Mouse (Mus musculus): ENCODE data around the gene Gm5741.

Gm5741 gene

DNA sequence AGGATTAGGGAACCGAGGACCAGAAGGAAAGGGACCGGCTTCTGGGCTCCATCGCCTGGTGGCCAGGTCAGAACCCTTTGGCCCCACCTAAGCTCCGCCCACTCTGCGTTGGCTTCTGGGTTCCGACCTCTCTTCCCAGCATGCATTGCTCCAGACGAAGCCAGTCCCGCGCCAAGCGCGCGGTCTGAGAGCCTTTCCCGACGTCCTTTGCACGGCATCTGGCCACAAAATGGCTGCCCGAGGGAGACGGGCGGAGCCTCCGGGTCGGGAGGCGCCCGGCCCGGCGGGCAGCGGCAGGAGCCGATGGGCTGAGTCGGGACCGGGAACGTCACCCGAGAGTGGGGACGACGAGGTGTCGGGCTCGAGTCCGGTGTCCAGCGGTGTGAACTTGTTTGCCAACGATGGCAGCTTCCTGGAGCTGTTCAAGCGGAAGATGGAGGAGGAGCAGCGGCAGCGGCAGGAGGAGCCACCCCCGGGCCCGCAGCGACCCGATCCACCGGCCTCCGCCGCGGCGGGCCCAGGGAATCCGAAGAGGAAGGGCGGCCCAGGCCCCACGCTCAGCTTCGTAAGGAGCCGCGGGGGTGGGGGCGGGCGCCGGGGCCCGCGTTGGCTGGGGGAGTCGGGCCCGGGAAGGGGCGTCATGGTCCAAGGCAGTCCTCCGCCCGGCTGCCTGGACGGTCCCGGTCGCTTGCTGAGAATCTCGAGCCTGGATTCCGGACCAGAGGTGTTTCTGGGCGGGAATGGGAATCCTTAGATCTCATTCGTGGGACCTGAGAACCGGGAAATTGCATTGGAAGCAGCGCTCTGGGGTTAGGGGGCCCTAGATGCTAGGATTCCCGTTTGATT lies 40.9 kb downstream of the Gm5741 start, which contains the start of gene Trir:
Trir (plus strand) TSS at position 154 of the 846 bp plus-strand sequence.
- ChIA-PET POLR2A (interaction anchor here (0.5 to 21.2 kb wide), 96 partner anchors 8 to 542 kb away, joined by 3 to 488 read pairs (median 5); partner anchors contain the start of genes Dhps (in 4 of the 4), Hook2 (in 3 of the 4), Junb (in 3 of the 4) and Man2b1 (in 3 of the 4)), CTCF (interaction anchor here in 3 of 4 experiments (0.9 to 2.1 kb wide), 10 partner anchors 13 to 124 kb away, joined by 3 to 16 read pairs (median 4); partner anchors contain the start of gene Best2 (in 1 of the 3))

DNA sequence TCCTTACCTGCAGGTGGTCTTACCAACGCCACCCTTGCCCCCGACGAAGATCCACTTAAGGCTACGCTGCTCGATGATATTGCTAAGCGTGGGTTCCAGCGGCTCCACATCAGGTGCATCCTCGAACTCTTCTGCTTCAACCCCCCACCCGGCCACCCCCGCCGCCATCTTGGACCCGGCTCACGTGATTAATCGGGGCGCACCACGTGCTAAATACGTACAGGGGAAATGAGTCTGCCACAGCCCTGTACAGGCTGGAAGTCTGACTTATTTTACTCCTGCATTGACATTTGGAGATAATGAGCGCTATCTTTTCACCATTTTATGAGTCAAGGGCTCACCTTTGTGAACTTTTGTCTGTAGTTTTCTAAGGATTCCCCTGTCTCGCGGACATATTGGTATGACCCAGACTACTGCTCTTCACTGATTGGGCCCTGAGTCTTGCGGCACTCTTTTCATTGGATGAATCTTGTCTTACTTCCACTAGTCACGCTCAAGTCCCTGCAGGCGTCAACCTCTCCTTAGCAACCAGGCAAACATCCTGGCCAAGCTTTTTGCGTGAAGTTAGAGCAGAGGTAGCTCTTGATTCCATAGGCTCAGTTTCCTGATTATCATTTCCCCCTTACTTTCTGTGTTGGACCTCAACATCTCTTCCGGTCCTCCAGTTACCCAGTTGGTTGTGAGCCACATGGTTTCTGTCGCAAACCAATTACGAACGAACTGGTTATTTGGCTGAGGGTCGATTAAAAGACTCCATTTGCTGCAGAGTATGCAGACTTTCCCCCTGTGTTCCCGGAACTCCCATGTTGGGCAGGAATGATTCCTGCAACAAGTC lies 42.5 kb downstream of the Gm5741 start, which contains the start of gene Asna1:
Asna1 (minus strand) TSS at position 184 of the 835 bp plus-strand sequence.
- ChIA-PET CTCF (interaction anchor here in 2 of 4 experiments (0.5 to 2.1 kb wide), 6 partner anchors 9 to 51 kb away, joined by 3 to 16 read pairs (median 3); partner anchors contain the start of gene Tnpo2 (in 1 of the 2)), POLR2A (interaction anchor here (0.6 to 21.2 kb wide), 61 partner anchors 9 to 376 kb away, joined by 3 to 488 read pairs (median 6); partner anchors contain the start of genes Tnpo2 (in 4 of the 4), Dhps (in 3 of the 4), Hook2 (in 3 of the 4) and Junb (in 3 of the 4))

DNA sequence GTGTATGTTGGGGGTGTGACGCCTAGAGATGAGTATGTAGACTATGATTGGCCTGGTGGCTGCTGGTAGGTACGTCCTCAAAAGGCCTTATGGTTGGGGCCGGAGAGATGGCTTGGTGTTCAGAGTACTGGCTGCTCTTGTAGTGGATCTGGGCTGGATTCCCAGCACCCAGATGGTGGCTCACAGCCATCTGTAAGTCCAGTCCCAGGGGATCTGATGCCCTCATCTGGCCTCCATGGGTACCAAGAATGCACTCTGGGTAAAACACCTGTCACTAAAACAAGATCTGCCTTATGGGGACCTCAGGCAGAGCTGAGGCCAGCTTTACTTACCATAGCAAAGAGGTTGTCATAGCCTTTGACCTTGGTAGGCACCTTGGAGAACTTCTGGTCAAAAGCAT lies 43.9 kb downstream of the Gm5741 start:
- ChIA-PET POLR2A (interaction anchor here in 3 of 4 experiments (0.5 to 21.2 kb wide), 21 partner anchors 8 to 270 kb away, joined by 3 to 488 read pairs (median 6); partner anchors contain the start of genes Best2 (in 2 of the 3), Dhps (in 2 of the 3), Tnpo2 (in 2 of the 3) and Calr (in 1 of the 3)), CTCF (interaction anchor here in 2 of 4 experiments (0.9 to 1.4 kb wide), 5 partner anchors 10 to 56 kb away, joined by 3 read pairs; partner anchors contain the start of gene Best2 (in 1 of the 2))

DNA sequence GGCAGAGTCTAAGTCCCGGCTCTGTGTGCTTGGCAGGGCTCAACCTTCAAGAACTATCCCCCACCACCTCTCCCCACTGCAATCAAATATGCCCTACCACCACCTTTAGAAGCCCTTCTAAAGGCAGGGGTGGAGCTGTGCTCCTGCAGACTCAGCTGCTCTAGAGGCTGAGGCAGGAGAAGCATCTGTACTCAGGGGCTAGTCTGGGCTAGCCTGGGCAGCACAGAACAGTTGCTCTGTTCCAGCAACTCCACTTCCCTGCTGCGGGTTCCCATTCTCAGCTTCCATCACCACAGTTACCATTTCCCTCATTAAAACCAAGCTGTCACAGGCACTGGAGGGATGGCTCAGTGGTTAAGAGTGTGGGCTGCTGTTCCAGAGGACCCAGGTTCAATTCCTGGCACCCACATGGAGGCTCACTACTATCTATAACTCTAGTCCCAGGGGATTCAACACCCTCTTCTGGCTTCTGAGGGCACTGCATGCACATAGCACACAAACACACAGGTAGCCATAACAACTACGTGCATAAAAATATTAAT lies 46.2 kb downstream of the Gm5741 start:
- ChIA-PET POLR2A (interaction anchor here in 3 of 4 experiments (0.6 to 21.2 kb wide), 24 partner anchors 8 to 175 kb away, joined by 3 to 488 read pairs (median 4); partner anchors contain the start of genes Tnpo2 (in 3 of the 3), Calr (in 1 of the 3), Dhps (in 1 of the 3) and Junb (in 1 of the 3)), CTCF (interaction anchor here (0.7 to 1.6 kb wide), 8 partner anchors 8 to 55 kb away, joined by 3 to 10 read pairs (median 4); no protein-coding TSS in a partner anchor)

Measured in embryonic stem cell, embryonic (primary cell).